8 mouse cellular contexts compared by ENCODE assay signal in genomic region chr11:58093021-58093528, GRCm38 (mm10). TPM values are rescaled to one million over a fixed set of nuclear protein-coding genes. Genes with fewer than 3 reads are reported as not detected.
A peak's percentile ranks its signal among the peaks of the same experiment; 100 is the strongest.
DNase-seq lines count a peak whose midpoint lies in the region; ATAC-seq and TF ChIP-seq lines count a peak whose summit lies in the region.

TSS of gene Gm12248 (minus strand) at chr11:58093134.

- H3K9me3 ChIP-seq in intestine, embryonic 16.5 days (ENCODE audit: control insufficient read depth, low read length): no peaks in the 10 kb centered on the region
- H3K9me3 ChIP-seq in stomach, postnatal 0 days (ENCODE audit: control insufficient read depth, low read length): no peaks in the 10 kb centered on the region

- peaks cover 6% of the 10 kb centered on the region; the same call in 1 of the 2 replicates for H3K4me1 ChIP-seq in intestine, embryonic 16.5 days (ENCODE audit: control insufficient read depth, insufficient read depth, low read length)
- peaks cover 6% of the 10 kb centered on the region; the same call in 1 of the 2 replicates for H3K4me1 ChIP-seq in lung, adult 2 months (ENCODE audit: control insufficient read depth, insufficient read depth, low read length)
- no peaks in the 10 kb centered on the region for H3K4me1 ChIP-seq in stomach, postnatal 0 days (replicated peaks; ENCODE audit: control insufficient read depth, insufficient read depth)

- H3K4me3 ChIP-seq in gastrocnemius, adult 2 months: peak within 1 kb of the TSS; percentile 74
- H3K4me3 ChIP-seq in intestine, embryonic 16.5 days (ENCODE audit: low read length): peak within 1 kb of the TSS; percentile 17; the same call in 1 of the 2 replicates
- peak within 1 kb of the TSS; percentile 61 for H3K4me3 ChIP-seq in lung, adult 2 months (replicated peaks; ENCODE audit: extremely low read depth, low read depth, low read length)
- H3K4me3 ChIP-seq in stomach, postnatal 0 days (ENCODE audit: low read depth, low read length): peak within 1 kb of the TSS; percentile 22

- WGBS in intestine, embryonic 16.5 days: 19% methylated on average over 12 of the region's 12 CpGs
- 18% methylated on average over 12 of the region's 12 CpGs for WGBS in lung, adult 2 months
- 11% methylated on average over 12 of the region's 12 CpGs for WGBS in stomach, postnatal 0 days

- DNase-seq in 3T3-L1 (ENCODE audit: low read depth, low spot score) (peak; percentile 56), MEL-GATA-1-ER (ENCODE audit: extremely low read depth, low read depth) (peak; percentile 33)
- peak; percentile 76 for DNase-seq in gastrocnemius, adult 2 months
- DNase-seq in lung, adult 2 months: peak; percentile 34
- DNase-seq in stomach, postnatal 0 days (ENCODE audit: low spot score): peak; percentile 61
- DNase-seq in natural killer cell, adult 2 months (ENCODE audit: low spot score in 2 of 2): no peak

- no peak for TF ChIP-seq CTCF in gastrocnemius, adult 2 months (IDR thresholded peaks at IDR 0.05)
- TF ChIP-seq CTCF in lung, adult 2 months (IDR thresholded peaks at IDR 0.05; ENCODE audit: insufficient read depth, low read length): no peak
- TF ChIP-seq CTCF in stomach, postnatal 0 days (IDR thresholded peaks at IDR 0.05; ENCODE audit: low read depth): no peak

- TF ChIP-seq EP300 in stomach, postnatal 0 days (optimal IDR thresholded peaks at IDR 0.05): no peak

- peak within 1 kb of the TSS; percentile 52 for H3K9ac ChIP-seq in intestine, embryonic 16.5 days (ENCODE audit: low read depth, low read length)
- H3K9ac ChIP-seq in stomach, postnatal 0 days (ENCODE audit: low read length): peak within 1 kb of the TSS; percentile 27

- no peaks in the 10 kb centered on the region for H3K27me3 ChIP-seq in intestine, embryonic 16.5 days (replicated peaks; ENCODE audit: control insufficient read depth, insufficient read depth, low read length)
- no peaks in the 10 kb centered on the region for H3K27me3 ChIP-seq in stomach, postnatal 0 days (ENCODE audit: control insufficient read depth, insufficient read depth, low read length)

- intact Hi-C loops in gastrocnemius, adult 2 months (cut with DNase I): no loop called here

- H3K27ac ChIP-seq in gastrocnemius, adult 2 months: peak within 1 kb of the TSS; percentile 86
- no peak within 1 kb of the TSS for H3K27ac ChIP-seq in intestine, embryonic 16.5 days (ENCODE audit: low read length)
- 0 out of 2 replicates have a peak within 1 kb of the TSS, but pooled peaks have one; percentile 35 for H3K27ac ChIP-seq in stomach, postnatal 0 days (replicated peaks)

- H3K4me2 ChIP-seq in intestine, embryonic 16.5 days (ENCODE audit: low read depth, low read length): peak within 1 kb of the TSS; percentile 35
- H3K4me2 ChIP-seq in stomach, postnatal 0 days (replicated peaks; ENCODE audit: low read depth): peak within 1 kb of the TSS; percentile 54

- ATAC-seq in intestine, embryonic 16.5 days: peak; percentile 65
- ATAC-seq in stomach, postnatal 0 days (ENCODE audit: low FRiP score, low TSS enrichment): peak; percentile 75
- ATAC-seq in erythroid progenitor cell, adult 5-6 weeks (replicated peaks; ENCODE audit: low FRiP score, poor library complexity, severe bottlenecking): no peak

- no peaks in the 10 kb centered on the region for H3K36me3 ChIP-seq in intestine, embryonic 16.5 days (ENCODE audit: control insufficient read depth, insufficient read depth, low read length)
- no peaks in the 10 kb centered on the region for H3K36me3 ChIP-seq in stomach, postnatal 0 days (ENCODE audit: control insufficient read depth, insufficient read depth, low read length)

- TF ChIP-seq POLR2A in lung, adult 2 months (IDR thresholded peaks at IDR 0.05; ENCODE audit: borderline replicate concordance, extremely low read depth, low read depth, low read length): peak; percentile 63; the same call in 1 of the 2 replicates

RNA-seq across cellular contexts. Expression of gene Gm12248, which starts in this region (rescaled TPM):
- total RNA-seq in gastrocnemius, adult 2 months (2021): not detected
- not detected in 2 replicates for polyA plus RNA-seq in intestine, embryonic 16.5 days (2015; fragmentation: Nextera tagmentation; extraction: Ambion mirVana)
- 0.42 and 1.6 TPM in 2 replicates for polyA plus RNA-seq in lung, adult 2 months (2012; rRNA removed)
- polyA plus RNA-seq in stomach, postnatal 0 days (2015; fragmentation: Nextera tagmentation; extraction: Ambion mirVana): not detected in 2 replicates
- total RNA-seq in erythroid progenitor cell, adult 5-6 weeks (2015; ENCODE audit: low replicate concordance): not detected in 2 replicates
- 1.2 TPM in 1 of 2 replicates, not detected in the other for total RNA-seq in erythroid progenitor cell, adult 5-6 weeks (2017; ENCODE audit: low replicate concordance)

Comparison
In these comparisons a context has a peak if more than half of its experiments do, and no peak if none do; other contexts are left out.
1. Peak in DNase-seq, H3K4me3 ChIP-seq and H3K27ac ChIP-seq in gastrocnemius, adult 2 months; RNA of the gene not detected or under 1 TPM.
2. Peak in ATAC-seq, H3K4me3 ChIP-seq, H3K9ac ChIP-seq and H3K4me2 ChIP-seq in intestine, embryonic 16.5 days; RNA of the gene not detected or under 1 TPM.
3. Peak in DNase-seq, ATAC-seq, H3K4me3 ChIP-seq, H3K27ac ChIP-seq, H3K9ac ChIP-seq and H3K4me2 ChIP-seq in stomach, postnatal 0 days; RNA of the gene not detected or under 1 TPM.
4. DNase-seq: peak in 3T3-L1 (single experiment), MEL-GATA-1-ER (single experiment) and lung, adult 2 months (single experiment); none in natural killer cell, adult 2 months (0 of 2).
5. H3K4me3 ChIP-seq: peak in every context shown above with its lines; median percentile 74 in gastrocnemius, adult 2 months; 61 in lung, adult 2 months; 22 in stomach, postnatal 0 days; 17 in intestine, embryonic 16.5 days.